Mouse (Mus musculus): ENCODE data around the gene Ear10.
"Not testable (repeated sequence)": the region's sequence is repeated elsewhere in the genome, so short reads cannot be mapped to it uniquely, and the experiment has no call there.

DNA sequence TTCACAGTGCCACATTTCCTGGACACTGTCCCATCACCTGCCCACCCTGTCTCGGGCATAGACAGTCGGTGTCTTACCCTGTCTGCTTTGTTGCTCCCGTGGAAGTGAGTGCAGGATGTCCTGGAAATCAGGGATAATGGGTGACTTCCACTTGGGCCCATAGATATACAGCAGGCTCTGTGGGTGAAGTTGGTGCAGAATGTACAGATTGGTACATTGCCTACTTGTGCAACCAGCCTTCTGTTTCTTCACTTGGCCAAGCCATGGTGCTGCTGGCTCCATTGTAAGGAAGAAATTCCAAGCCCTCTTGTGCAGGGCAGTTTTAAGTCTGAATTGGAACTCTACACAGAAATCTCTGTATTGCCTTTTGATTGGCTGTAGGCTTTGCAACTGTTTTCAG is at the start of gene Ear10:
- TF ChIP-seq CTCF (IDR thresholded peaks at IDR 0.05; ENCODE audit: borderline replicate concordance, extremely low read depth, insufficient read depth, insufficient read length); POLR2A (IDR thresholded peaks at IDR 0.05; ENCODE audit: borderline replicate concordance, extremely low read depth, insufficient read depth, insufficient read length, poor library complexity, severe bottlenecking): not testable (repeated sequence)
